Mouse (Mus musculus) pancreas, adult 10 weeks (tissue): Measurements from ENCODE around the gene Ppm1h. TPM values are rescaled to one million over a fixed set of nuclear protein-coding genes. Genes with fewer than 3 reads are reported as not detected.

Experiments
- polyA plus RNA-seq: library from polyadenylated mRNA; stranded (reverse); fragments of 350-450 nt; fragmentation: Illumina TruSeq; extraction: RNeasy Lipid Tissue Mini Kit (QIAGEN cat#74804); gene quantifications from one replicate; pipeline ENCODE4 v1.2.3, GENCODE M21; 2015; ENCODE audit warnings: low read depth, low replicate concordance; ENCODE audit not compliant: insufficient read depth

The Ppm1h gene
- polyA plus RNA-seq: 4.0 TPM

DNA sequence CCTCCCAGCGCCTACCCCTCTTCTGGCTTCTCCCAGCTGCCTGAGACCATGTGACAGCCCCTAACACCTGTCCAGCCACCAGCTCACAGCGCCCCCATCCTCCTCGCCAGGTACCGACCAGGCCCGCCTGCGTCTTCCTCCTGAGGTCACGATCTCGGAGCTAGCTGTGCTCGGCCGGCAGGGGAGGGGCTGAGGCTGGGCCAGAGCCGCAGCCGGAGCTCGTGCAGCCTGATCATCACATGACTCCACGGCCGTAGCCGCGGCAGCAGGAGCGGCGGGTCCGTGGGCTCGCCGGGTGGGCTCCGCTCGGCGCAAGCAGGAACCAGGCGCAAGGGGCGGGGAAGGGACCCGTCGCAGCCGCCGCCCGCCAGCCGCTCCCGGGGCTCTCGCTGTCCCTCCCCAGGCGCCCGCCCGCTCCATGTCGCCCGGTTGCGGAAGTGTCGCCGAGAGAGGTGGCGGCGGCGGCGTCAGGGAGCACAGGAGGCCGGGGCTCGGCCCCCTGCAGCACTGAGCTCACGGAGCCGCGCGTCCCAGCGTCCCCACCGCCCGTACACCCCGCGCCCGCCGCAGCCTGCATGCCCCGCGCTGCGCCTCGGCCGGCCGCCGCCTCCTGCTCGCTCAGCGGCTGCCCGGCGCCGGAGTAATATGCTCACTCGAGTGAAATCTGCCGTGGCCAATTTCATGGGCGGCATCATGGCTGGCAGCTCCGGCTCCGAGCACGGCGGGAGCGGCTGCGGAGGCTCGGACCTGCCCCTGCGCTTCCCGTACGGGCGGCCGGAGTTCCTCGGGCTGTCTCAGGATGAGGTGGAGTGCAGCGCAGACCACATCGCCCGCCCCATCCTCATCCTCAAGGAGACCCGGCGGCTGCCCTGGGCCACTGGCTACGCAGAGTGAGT is at the start of gene Ppm1h:
TSS of gene Ppm1h (plus strand) at position 222 of the 896 bp plus-strand sequence.

Other genes starting within 250 kb of the Ppm1h start
- 1.5 TPM for gene Avpr1a, start 230.3 kb upstream of the Ppm1h start, polyA plus RNA-seq